Mouse (Mus musculus): ENCODE data around the gene Pla2g1b. TPM values are rescaled to one million over a fixed set of nuclear protein-coding genes. Genes with fewer than 3 reads are reported as not detected.
A peak's percentile ranks its signal among the peaks of the same experiment; 100 is the strongest.
"Not testable (repeated sequence)": the region's sequence is repeated elsewhere in the genome, so short reads cannot be mapped to it uniquely, and the experiment has no call there.

Gene Pla2g1b
- total RNA-seq, 2 experiments from 2014 or later, result not detected

GRCm38 (mm10) chr5:115483385-115483784 is 17.3 kb downstream of the Pla2g1b start:
- no peak for DNase-seq (ENCODE audit: extremely low spot score in 1 of 2, low spot score in 1 of 2)

GRCm38 (mm10) chr5:115483947-115484920 is 18.2 kb downstream of the Pla2g1b start, which contains the start of gene Sirt4:
Sirt4 (minus strand) TSS chr5:115484725.
- peak in 1 of 2 experiments; percentile 56 for DNase-seq (ENCODE audit: extremely low spot score in 1 of 2, low spot score in 1 of 2)

- no peak for DNase-seq (ENCODE audit: extremely low spot score in 1 of 2, low spot score in 1 of 2)
Measured at GRCm38 (mm10) chr5:115484996-115485395, 18.9 kb downstream of the Pla2g1b start.

GRCm38 (mm10) chr5:115485489-115486205 is 19.6 kb downstream of the Pla2g1b start:
- DNase-seq (ENCODE audit: extremely low spot score in 1 of 2, low spot score in 1 of 2), result no peak

GRCm38 (mm10) chr5:115486726-115487125 is 20.7 kb downstream of the Pla2g1b start:
- DNase-seq (ENCODE audit: extremely low spot score in 1 of 2, low spot score in 1 of 2), result no peak

- no peak for DNase-seq (ENCODE audit: extremely low spot score in 1 of 2, low spot score in 1 of 2)
Measured at GRCm38 (mm10) chr5:115487353-115487752, 21.3 kb downstream of the Pla2g1b start.

GRCm38 (mm10) chr5:115487942-115488580 is 22.0 kb downstream of the Pla2g1b start:
- DNase-seq (ENCODE audit: extremely low spot score in 1 of 2, low spot score in 1 of 2), result no peak

- peak; percentile 63 to 80 for DNase-seq (ENCODE audit: extremely low spot score in 1 of 2, low spot score in 1 of 2)
Measured at GRCm38 (mm10) chr5:115488841-115489698, 23.0 kb downstream of the Pla2g1b start.

GRCm38 (mm10) chr5:115489699-115490637 is 23.9 kb downstream of the Pla2g1b start:
- DNase-seq (ENCODE audit: extremely low spot score in 1 of 2, low spot score in 1 of 2), result peak; percentile 75 to 84

- DNase-seq (ENCODE audit: extremely low spot score in 1 of 2, low spot score in 1 of 2), result no peak
Measured at GRCm38 (mm10) chr5:115490638-115491000, 24.6 kb downstream of the Pla2g1b start.

GRCm38 (mm10) chr5:115491076-115491475 is 25.0 kb downstream of the Pla2g1b start:
- DNase-seq (ENCODE audit: extremely low spot score in 1 of 2, low spot score in 1 of 2), result no peak

GRCm38 (mm10) chr5:115491771-115492322 is 25.8 kb downstream of the Pla2g1b start:
- no peak for DNase-seq (ENCODE audit: extremely low spot score in 1 of 2, low spot score in 1 of 2)

GRCm38 (mm10) chr5:115492711-115493335 is 26.8 kb downstream of the Pla2g1b start:
- DNase-seq (ENCODE audit: extremely low spot score in 1 of 2, low spot score in 1 of 2), result no peak

- DNase-seq (ENCODE audit: extremely low spot score in 1 of 2, low spot score in 1 of 2), result no peak
Measured at GRCm38 (mm10) chr5:115493441-115493840, 27.4 kb downstream of the Pla2g1b start.

GRCm38 (mm10) chr5:115495618-115496017 is 29.6 kb downstream of the Pla2g1b start:
- not testable (repeated sequence) for DNase-seq (ENCODE audit: extremely low spot score in 1 of 2, low spot score in 1 of 2)

GRCm38 (mm10) chr5:115497033-115497432 is 31.0 kb downstream of the Pla2g1b start:
- DNase-seq (ENCODE audit: extremely low spot score in 1 of 2, low spot score in 1 of 2), result no peak

GRCm38 (mm10) chr5:115498307-115499240 is 32.5 kb downstream of the Pla2g1b start:
- DNase-seq (ENCODE audit: extremely low spot score in 1 of 2, low spot score in 1 of 2), result no peak
